Mouse (Mus musculus) layer of hippocampus, postnatal 36 days (tissue): Measurements from ENCODE around the gene Olfr430. TPM values are rescaled to one million over a fixed set of nuclear protein-coding genes. Genes with fewer than 3 reads are reported as not detected.
"Not testable (repeated sequence)": the region's sequence is repeated elsewhere in the genome, so short reads cannot be mapped to it uniquely, and the experiment has no call there.

ENCODE experiments used
- DNase-seq, 2 experiments: peaks; one replicate each; pipeline ENCODE4 v3.0.0; 2022
- total RNA-seq, 2 experiments: library from RNA; stranded (reverse); gene quantifications; 2 replicates each; pipeline ENCODE4 v1.2.3; 2021

Gene Olfr430
- total RNA-seq: not detected

DNA sequence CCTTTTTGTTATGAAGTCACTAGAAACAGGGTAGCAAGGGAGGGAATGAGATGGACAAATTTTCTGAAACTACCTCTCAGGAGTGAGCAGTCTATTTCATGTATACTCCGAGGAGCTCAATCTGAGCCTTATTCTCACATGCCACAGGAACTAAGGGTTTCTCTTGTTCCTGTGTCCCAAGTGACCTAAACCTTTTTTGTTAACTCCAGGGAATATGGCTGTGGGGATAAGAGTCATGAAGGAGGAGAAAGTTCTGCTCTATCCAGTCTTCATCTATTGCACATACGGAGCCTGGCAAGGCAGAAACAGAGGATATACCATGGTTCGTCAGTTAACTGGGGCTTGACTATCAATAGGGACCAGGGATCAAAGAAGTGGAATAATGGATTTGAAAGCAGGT, at the start of gene Olfr430:
TSS of gene Olfr430 (plus strand) at position 301 of the 400 bp plus-strand sequence.
- no peak for DNase-seq

DNA sequence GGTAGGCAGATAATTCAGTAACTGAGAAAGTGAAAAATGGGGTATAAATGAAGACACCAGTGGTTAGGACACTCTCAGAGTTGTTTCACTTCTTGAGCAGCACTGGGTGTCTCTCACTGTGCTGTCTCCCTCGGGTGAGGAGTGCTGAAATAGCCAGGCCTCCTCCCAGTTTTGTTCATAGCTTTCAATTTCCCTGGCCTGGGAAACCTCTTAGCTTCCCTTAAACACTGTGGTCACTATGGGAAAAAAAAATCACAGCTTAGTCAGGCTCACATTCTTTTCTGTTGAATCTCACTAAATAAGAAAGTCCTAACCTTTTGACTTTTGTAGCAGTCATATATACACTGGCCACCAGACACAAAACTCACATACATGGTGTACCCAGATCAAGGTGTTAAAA, 34.7 kb upstream of the Olfr430 start, which contains the start of gene Ifi205:
TSS of gene Ifi205 (minus strand) at position 113 of the 400 bp plus-strand sequence.
- no peak for DNase-seq

- DNase-seq: no peak
Observed at GRCm38 (mm10) chr1:174035841-174036240, 30.6 kb upstream of the Olfr430 start.

- DNase-seq: no peak
Observed at GRCm38 (mm10) chr1:174038480-174038879, 27.9 kb upstream of the Olfr430 start.

DNA sequence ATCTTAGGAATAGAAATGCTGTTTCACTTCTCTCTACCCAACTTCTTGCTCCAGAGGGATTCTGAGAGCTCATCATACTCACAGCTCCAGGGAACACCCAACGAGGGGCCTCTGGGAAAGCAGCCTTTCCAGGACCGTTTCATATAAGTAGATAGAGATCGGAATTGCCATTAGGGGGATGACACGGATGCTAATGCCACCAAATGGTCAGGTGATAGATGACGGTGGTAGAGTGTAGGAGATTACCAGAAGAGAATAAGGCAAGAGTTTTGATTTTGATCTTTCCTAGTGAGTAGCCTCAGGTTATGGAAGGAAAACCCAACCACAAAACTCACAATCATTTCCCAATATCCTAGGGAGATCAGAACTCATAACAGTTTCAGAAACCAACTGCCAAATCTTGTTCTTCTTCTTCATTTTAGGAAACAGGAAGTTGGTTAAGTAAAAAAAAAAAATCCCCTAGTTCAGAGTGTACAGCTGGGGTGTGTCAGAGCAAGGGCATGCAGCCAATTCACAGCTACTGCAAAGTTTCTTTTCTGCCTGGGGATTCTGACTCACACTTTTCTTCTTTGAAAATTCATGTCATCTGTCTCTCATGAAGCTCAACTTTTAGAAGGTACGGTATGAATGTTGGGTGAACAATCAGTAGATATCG, 25.8 kb upstream of the Olfr430 start, which contains the start of gene Olfr433:
TSS of gene Olfr433 (plus strand) at position 183 of the 655 bp plus-strand sequence.
- DNase-seq: no peak

DNA sequence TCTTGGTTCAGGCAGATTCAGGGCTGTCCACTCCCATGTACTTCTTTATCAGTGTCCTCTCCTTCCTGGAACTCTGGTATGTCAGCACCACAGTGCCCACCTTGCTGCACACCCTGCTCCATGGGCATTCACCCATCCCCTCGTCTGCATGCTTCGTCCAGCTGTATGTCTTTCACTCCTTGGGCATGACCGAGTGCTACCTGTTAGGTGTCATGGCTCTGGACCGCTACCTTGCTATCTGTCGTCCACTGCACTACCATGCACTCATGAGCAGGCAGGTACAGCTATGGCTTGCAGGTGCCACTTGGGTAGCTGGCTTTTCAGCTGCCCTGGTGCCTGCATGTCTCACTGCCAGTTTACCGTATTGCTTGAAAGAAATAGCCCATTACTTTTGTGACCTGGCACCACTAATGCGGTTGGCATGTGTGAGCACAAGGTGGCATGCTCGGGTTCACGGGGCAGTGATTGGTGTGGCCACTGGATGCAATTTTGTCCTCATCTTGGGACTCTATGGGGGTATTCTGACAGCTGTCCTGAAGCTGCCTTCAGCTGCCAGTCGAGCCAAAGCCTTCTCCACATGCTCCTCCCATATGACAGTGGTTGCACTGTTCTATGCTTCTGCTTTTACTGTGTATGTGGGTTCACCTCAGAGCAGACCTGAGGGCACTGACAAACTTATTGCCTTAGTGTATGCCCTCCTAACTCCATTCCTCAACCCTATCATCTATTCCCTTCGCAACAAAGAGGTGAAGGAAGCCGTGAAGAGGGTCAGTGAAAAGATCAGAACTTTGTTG, 24.1 kb upstream of the Olfr430 start:
- not testable (repeated sequence) for DNase-seq

GRCm38 (mm10) chr1:174044431-174044830, 22.0 kb upstream of the Olfr430 start:
- DNase-seq: no peak

DNA sequence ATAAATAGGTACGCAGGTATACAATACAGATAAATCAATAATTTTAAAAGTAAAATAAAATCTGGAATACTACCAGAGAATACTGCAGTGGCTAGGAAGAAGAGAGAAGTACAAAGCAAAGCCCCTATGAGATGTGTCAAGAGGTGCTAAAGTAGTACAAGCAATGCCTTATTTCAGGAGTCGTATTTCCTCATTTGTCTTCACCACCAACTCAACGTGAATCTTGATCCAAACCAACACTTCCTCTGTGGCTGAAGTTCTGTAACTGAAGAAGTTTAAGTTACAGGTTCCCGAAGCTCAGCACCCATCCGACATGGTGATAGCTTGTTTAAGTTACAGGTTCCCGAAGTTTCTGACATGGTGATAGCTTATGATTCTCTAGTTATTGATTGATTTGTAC, 18.2 kb upstream of the Olfr430 start:
- DNase-seq: not testable (repeated sequence)

- no peak for DNase-seq
Observed at GRCm38 (mm10) chr1:174048893-174049292, 17.5 kb upstream of the Olfr430 start, which contains the start of gene Olfr432. TSS of gene Olfr432 (plus strand) at chr1:174049205.

DNA sequence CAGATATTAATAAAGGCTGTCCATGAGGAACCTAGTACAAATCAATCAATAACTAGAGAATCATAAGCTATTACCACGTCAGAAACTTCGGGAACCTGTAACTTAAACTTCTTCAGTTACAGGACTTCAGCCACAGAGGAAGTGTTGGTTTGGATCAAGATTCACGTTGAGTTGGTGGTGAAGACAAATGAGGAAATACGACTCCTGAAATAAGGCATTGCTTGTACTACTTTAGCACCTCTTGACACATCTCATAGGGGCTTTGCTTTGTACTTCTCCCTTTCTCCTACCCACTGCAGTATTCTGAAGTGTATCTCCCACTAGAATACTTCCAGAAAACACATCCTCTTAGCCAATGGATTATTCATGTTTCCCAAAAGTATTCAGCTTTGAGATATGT, 17.0 kb upstream of the Olfr430 start:
- DNase-seq: not testable (repeated sequence)

GRCm38 (mm10) chr1:174050532-174050931, 15.9 kb upstream of the Olfr430 start:
- DNase-seq: no peak

- no peak for DNase-seq
Observed at GRCm38 (mm10) chr1:174051515-174051914, 14.9 kb upstream of the Olfr430 start.

DNA sequence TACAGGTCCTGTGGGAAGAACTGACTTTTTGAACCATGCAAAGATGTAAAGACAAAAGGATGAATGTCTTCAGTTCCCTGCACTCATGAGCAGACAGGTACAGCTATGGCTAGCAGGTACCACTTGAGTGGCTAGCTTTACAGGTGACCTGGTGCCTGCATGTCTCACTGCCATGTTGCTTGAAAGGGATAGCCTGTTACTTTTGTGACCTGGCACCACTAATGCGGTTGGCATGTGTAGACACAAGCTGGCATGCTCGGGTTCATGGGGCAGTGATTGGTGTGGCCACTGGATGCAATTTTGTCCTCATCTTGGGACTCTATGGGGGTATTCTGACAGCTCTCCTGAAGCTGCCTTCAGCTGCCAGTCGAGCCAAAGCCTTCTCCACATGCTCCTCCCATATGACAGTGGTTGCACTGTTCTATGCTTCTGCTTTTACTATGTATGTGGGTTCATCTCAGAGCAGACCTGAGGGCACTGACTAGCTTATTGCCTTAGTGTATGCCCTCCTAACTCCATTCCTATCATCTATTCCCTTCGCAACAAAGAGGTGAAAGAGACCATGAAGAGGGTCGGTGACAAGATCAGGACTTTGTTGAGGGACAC, 14.4 kb upstream of the Olfr430 start:
- no peak for DNase-seq

GRCm38 (mm10) chr1:174052981-174053380, 13.4 kb upstream of the Olfr430 start:
- DNase-seq: no peak

GRCm38 (mm10) chr1:174055248-174055647, 11.2 kb upstream of the Olfr430 start:
- no peak for DNase-seq

- no peak for DNase-seq
Observed at GRCm38 (mm10) chr1:174084031-174084430, 17.6 kb downstream of the Olfr430 start, which contains the start of gene Olfr429. TSS of gene Olfr429 (plus strand) at chr1:174084331.

GRCm38 (mm10) chr1:174096591-174096990, 30.2 kb downstream of the Olfr430 start, which contains the start of gene Olfr427:
TSS of gene Olfr427 (plus strand) at chr1:174096891.
- no peak for DNase-seq

DNA sequence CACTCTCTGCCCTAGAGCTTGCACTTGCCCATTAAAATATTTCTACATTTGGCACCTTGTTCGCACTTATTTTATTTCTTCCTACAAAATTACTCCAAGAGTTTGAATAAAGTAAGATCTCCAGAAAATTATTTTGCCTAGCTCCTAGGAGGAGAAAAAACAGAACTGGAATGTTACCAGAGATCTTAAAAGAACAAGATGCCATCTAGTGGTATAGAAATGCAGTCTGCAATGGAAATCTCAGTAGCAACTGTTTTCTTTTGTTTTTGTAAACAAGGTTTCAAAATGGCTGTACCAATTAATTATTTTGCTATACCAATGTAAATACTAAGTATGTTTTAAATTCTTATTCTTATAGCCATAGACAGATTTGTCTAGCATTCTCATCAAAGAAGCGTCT, 37.3 kb downstream of the Olfr430 start:
- no peak for DNase-seq

GRCm38 (mm10) chr1:174121062-174121461, 54.7 kb downstream of the Olfr430 start, which contains the start of gene Olfr231:
TSS of gene Olfr231 (minus strand) at chr1:174121162.
- DNase-seq: no peak
